Mouse (Mus musculus) liver, embryonic 16.5 days (tissue): ENCODE results near the gene Slc35e4. TPM values are rescaled to one million over a fixed set of nuclear protein-coding genes. Genes with fewer than 3 reads are reported as not detected.
"Not testable (repeated sequence)": the region's sequence is repeated elsewhere in the genome, so short reads cannot be mapped to it uniquely, and the experiment has no call there.

ENCODE experiments used
- ATAC-seq: fragments of 200-750 bp; cut with Nextera tagmentation; 2 replicates; pipeline ENCODE4 v1.8.0; 2017; ENCODE audit warnings: low read depth, mild to moderate bottlenecking, moderate number of reproducible peaks, moderate library complexity
- H3K27ac ChIP-seq: fragments of 300-500 bp; sonication (generic); 2 replicates; pipeline ENCODE4 v1.5.1; 2014; ENCODE audit warnings: mild to moderate bottlenecking, low read length
- H3K27me3 ChIP-seq: fragments of 300-500 bp; sonication (generic); 2 replicates; pipeline ENCODE4 v1.6.1; 2014; ENCODE audit warnings: low read depth, low read length, mixed read lengths; ENCODE audit not compliant: control insufficient read depth, insufficient read depth
- H3K36me3 ChIP-seq: fragments of 300-500 bp; sonication (generic); 2 replicates; pipeline ENCODE4 v1.6.1; 2014; ENCODE audit warnings: mild to moderate bottlenecking; ENCODE audit not compliant: control insufficient read depth, insufficient read depth
- H3K4me1 ChIP-seq: fragments of 300-500 bp; sonication (generic); 2 replicates; pipeline ENCODE4 v1.6.1; 2014; ENCODE audit warnings: low read depth, low read length, mixed read lengths; ENCODE audit not compliant: control insufficient read depth
- H3K4me2 ChIP-seq: fragments of 300-500 bp; sonication (generic); 2 replicates; pipeline ENCODE4 v1.6.1; 2014; ENCODE audit warnings: low read depth, low read length, mixed read lengths
- H3K4me3 ChIP-seq: fragments of 300-500 bp; sonication (generic); 2 replicates; pipeline ENCODE4 v1.5.1; 2014; ENCODE audit warnings: low read depth, mild to moderate bottlenecking, low read length
- H3K9ac ChIP-seq: fragments of 300-500 bp; sonication (generic); 2 replicates; pipeline ENCODE4 v1.6.1; 2014; ENCODE audit warnings: low read depth, low read length
- H3K9me3 ChIP-seq: fragments of 300-500 bp; sonication (generic); replicated peaks from 2 replicates; pipeline ENCODE4 v1.6.1; 2016; ENCODE audit warnings: low read length; ENCODE audit not compliant: control insufficient read depth
- WGBS: fragments of 180-500 bp; shearing (Covaris S2); extraction: QIAGEN DNeasy Blood & Tissue Kit; methylation state at CpG from one replicate; pipeline ENCODE4 v1.1.7; 2014; ENCODE audit not compliant: insufficient replicate concordance; 5-methylcytosine and 5-hydroxymethylcytosine counted together
- polyA plus RNA-seq: library from polyadenylated mRNA; unstranded; fragments of >200 nt; fragmentation: Nextera tagmentation; extraction: Ambion mirVana; gene quantifications from 2 replicates; pipeline ENCODE4 v1.2.1, GENCODE M21; 2015

Gene Slc35e4
- polyA plus RNA-seq, 1 experiment from 2014 or later, result 0.51 TPM

DNA sequence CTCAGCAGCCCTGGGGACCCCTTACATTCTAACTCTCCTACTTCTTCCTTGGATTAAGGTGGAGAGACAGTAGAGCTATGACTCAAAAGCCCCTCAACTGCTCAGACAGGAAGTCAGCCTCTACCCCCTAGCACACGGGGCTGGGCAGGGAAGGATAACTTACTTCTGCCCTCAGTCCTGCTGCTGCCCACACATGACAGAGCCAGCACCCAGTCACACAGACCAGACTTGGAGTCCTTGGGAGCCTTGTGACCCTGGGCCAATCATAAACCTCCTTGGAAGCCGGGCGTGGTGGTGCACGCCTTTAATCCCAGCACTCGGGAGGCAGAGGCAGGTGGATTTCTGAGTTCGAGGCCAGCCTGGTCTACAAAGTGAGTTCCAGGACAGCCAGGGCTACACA, 3.0 kb downstream of the Slc35e4 start:
- not testable (repeated sequence) for H3K9ac ChIP-seq, H3K27ac ChIP-seq, H3K4me1 ChIP-seq, H3K36me3 ChIP-seq, H3K9me3 ChIP-seq, H3K4me2 ChIP-seq, H3K4me3 ChIP-seq, ATAC-seq
- H3K27me3 ChIP-seq, result peaks cover 27% of the 10 kb centered on the region
- 63% methylated on average over 5 of the region's 6 CpGs for WGBS

DNA sequence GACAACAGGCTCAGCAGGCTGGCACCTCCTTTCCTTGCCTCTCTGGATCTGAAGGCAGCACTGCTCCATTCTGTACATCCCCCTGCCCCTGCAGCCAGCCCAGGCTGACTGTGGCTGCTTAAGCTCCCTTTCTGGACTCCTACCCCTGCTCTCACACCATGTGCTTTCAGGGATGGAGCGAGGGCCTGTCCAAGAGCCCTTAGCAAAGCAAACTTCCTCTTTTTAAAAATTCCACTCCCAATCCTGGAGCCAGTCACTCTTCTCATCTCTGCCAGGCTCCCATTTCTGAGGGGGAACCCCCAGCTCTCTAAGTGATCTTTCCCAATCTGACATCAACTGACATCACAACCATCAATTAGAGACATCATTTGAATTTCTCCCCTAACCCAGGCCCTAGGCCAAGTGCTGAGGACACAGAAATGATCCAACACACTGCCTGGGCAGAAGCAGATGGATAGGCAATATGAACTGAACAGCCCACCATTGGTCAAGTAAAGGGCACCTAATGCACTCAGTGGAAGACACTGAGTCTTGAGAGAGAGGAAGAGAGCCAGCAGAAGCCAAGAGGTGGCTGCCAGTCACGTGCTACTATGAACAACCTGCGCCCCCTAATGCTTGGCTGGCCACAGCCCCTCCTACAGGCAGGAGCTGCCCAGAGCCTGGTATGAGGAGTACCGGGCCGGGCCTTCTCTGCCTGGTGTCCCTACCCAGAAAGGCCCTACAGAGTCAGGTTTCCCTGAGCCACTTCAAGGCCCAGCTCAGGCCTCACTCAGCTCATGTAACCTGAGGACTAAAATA, 3.8 kb downstream of the Slc35e4 start:
- 42% methylated on average over 5 of the region's 5 CpGs for WGBS
- no peak for ATAC-seq
- Histone ChIP-seq H3K4me3 (no peak overlapping the region), H3K27ac (no peak overlapping the region), H3K9ac (no peak overlapping the region), H3K9me3 (no peaks in the 10 kb centered on the region), H3K36me3 (no peaks in the 10 kb centered on the region), H3K4me1 (peaks cover 9% of the 10 kb centered on the region), H3K27me3 (peaks cover 27% of the 10 kb centered on the region), H3K4me2 (no peak overlapping the region)

GRCm38 (mm10) chr11:3909236-3909635, 5.2 kb downstream of the Slc35e4 start:
- H3K27me3 ChIP-seq, result peaks cover 25% of the 10 kb centered on the region
- no peaks in the 10 kb centered on the region for H3K36me3 ChIP-seq
- no peak overlapping the region for H3K9ac ChIP-seq
- ATAC-seq, result no peak
- H3K9me3 ChIP-seq, result no peaks in the 10 kb centered on the region
- H3K4me2 ChIP-seq, result no peak overlapping the region
- no peak overlapping the region for H3K4me3 ChIP-seq
- H3K4me1 ChIP-seq, result peaks cover 7% of the 10 kb centered on the region
- no peak overlapping the region for H3K27ac ChIP-seq
- WGBS, result 60% methylated on average over 4 of the region's 4 CpGs

DNA sequence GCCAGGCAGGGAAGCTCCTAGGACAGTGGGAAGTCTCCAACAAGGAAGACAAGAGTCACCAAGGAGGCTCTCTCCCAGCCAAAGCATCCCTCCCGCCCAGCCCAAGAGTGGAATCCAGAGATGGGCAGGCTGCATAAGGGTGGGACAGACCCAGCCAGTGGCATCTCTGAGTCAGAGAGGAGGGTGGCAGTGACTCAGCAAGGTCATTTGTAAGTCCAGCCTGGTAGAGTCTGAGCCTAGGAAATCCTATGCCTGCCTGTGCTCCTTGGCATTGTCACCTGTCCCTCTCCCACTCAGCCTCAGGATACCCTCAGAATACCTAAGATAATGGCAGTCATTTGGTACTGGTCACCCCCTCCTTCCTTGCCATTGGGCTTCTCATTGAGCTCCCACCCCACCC, 9.0 kb downstream of the Slc35e4 start:
- no peaks in the 10 kb centered on the region for H3K9me3 ChIP-seq
- H3K4me2 ChIP-seq, result no peak overlapping the region
- H3K4me3 ChIP-seq, result no peak overlapping the region
- H3K4me1 ChIP-seq, result no peaks in the 10 kb centered on the region
- H3K9ac ChIP-seq, result no peak overlapping the region
- no peaks in the 10 kb centered on the region for H3K27me3 ChIP-seq
- WGBS, result 50% methylated on average over 1 of the region's 1 CpGs
- H3K36me3 ChIP-seq, result no peaks in the 10 kb centered on the region
- H3K27ac ChIP-seq, result no peak overlapping the region
- ATAC-seq, result no peak

GRCm38 (mm10) chr11:3904673-3905072, 9.8 kb downstream of the Slc35e4 start:
- no peaks in the 10 kb centered on the region for H3K9me3 ChIP-seq
- H3K36me3 ChIP-seq, result no peaks in the 10 kb centered on the region
- H3K4me3 ChIP-seq, result no peak overlapping the region
- H3K4me2 ChIP-seq, result no peak overlapping the region
- H3K4me1 ChIP-seq, result no peaks in the 10 kb centered on the region
- no peaks in the 10 kb centered on the region for H3K27me3 ChIP-seq
- no peak for ATAC-seq
- WGBS, result 68% methylated on average over 6 of the region's 6 CpGs
- H3K27ac ChIP-seq, result no peak overlapping the region
- no peak overlapping the region for H3K9ac ChIP-seq

DNA sequence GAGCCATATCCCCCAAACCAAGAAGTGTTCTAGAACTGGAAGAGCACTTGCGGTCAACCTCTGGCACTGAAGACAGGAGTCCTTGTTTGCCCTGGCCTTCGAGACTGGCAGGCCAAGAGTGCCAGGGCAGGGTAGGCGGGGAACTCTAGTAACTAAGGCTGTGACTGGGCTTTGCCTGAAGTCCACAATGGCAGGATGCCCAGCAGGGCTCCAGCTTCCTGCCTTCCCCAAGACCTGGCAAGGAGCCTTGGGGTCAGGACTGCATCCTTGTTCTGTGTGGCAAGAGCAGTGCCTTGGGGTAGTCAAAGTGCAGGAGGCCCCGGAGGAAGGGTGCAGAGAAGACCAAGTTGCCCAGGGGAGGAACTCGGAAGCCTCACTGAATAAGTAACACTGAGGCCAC, 11.4 kb downstream of the Slc35e4 start:
- Histone ChIP-seq H3K27ac (no peak overlapping the region), H3K4me2 (no peak overlapping the region)

GRCm38 (mm10) chr11:3902516-3902915, 11.9 kb downstream of the Slc35e4 start:
- no peaks in the 10 kb centered on the region for H3K27me3 ChIP-seq
- no peak overlapping the region for H3K27ac ChIP-seq
- no peak overlapping the region for H3K4me3 ChIP-seq
- H3K4me1 ChIP-seq, result no peaks in the 10 kb centered on the region
- ATAC-seq, result no peak
- WGBS, result 71% methylated on average over 3 of the region's 3 CpGs
- no peak overlapping the region for H3K4me2 ChIP-seq
- no peaks in the 10 kb centered on the region for H3K36me3 ChIP-seq
- H3K9ac ChIP-seq, result no peak overlapping the region
- no peaks in the 10 kb centered on the region for H3K9me3 ChIP-seq

More for the DNA sequence above, 11.4 kb downstream of the Slc35e4 start:
- no peaks in the 10 kb centered on the region for H3K36me3 ChIP-seq
- no peaks in the 10 kb centered on the region for H3K27me3 ChIP-seq
- no peaks in the 10 kb centered on the region for H3K9me3 ChIP-seq
- no peak for ATAC-seq
- H3K4me1 ChIP-seq, result no peaks in the 10 kb centered on the region
- H3K4me3 ChIP-seq, result no peak overlapping the region
- 60% methylated on average over 5 of the region's 5 CpGs for WGBS
- no peak overlapping the region for H3K9ac ChIP-seq

GRCm38 (mm10) chr11:3900296-3900695, 14.2 kb downstream of the Slc35e4 start:
- WGBS, result 58% methylated on average over 6 of the region's 6 CpGs
- Histone ChIP-seq H3K4me1 (peaks cover 3% of the 10 kb centered on the region), H3K9ac (no peak overlapping the region), H3K4me2 (no peak overlapping the region), H3K36me3 (no peaks in the 10 kb centered on the region), H3K9me3 (no peaks in the 10 kb centered on the region), H3K27me3 (no peaks in the 10 kb centered on the region), H3K4me3 (no peak overlapping the region), H3K27ac (no peak overlapping the region)
- ATAC-seq, result no peak

DNA sequence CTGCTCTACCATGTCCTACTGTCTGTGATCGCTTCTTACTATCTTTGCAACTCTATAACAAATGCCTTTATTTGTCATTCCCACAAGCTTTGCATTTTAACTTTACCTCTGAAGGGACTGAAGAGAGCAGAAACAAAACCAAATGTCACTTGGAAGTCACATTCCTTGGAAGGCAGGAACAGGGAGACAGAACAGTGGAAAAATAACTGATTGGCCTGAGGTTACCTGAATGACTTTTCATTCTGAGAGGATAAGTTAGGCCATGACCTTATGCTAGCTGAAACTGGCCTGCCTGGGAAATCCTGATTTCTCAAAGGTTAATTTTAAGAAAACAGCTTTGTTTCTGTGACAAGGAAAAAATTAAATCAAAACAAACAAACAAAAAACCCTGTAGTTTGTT, 18.5 kb downstream of the Slc35e4 start:
- Histone ChIP-seq H3K9ac (no peak overlapping the region), H3K4me1 (peaks cover 7% of the 10 kb centered on the region), H3K4me3 (no peak overlapping the region), H3K36me3 (no peaks in the 10 kb centered on the region), H3K9me3 (no peaks in the 10 kb centered on the region), H3K27me3 (no peaks in the 10 kb centered on the region), H3K4me2 (no peak overlapping the region), H3K27ac (no peak overlapping the region)
- WGBS, result 73% methylated on average over 1 of the region's 1 CpGs
- no peak for ATAC-seq
